Mouse (Mus musculus) stomach, embryonic 16.5 days (tissue): ENCODE data around the gene Apobec1. TPM values are rescaled to one million over a fixed set of nuclear protein-coding genes. Genes with fewer than 3 reads are reported as not detected.

Source experiments
- ATAC-seq: fragments of 200-750 bp; cut with Nextera tagmentation; 2 replicates; pipeline ENCODE4 v1.8.0; 2017; ENCODE audit warnings: moderate number of reproducible peaks, moderate TSS enrichment; ENCODE audit not compliant: insufficient read depth, low FRiP score
- H3K27ac ChIP-seq: fragments of 300-500 bp; sonication (generic); 2 replicates; pipeline ENCODE4 v1.5.1; 2014; ENCODE audit warnings: low read length
- H3K27me3 ChIP-seq: fragments of 300-500 bp; sonication (generic); 2 replicates; pipeline ENCODE4 v1.6.1; 2014; ENCODE audit warnings: low read length, control low read depth, mixed read lengths; ENCODE audit not compliant: control insufficient read depth, insufficient read depth
- H3K36me3 ChIP-seq: fragments of 300-500 bp; sonication (generic); 2 replicates; pipeline ENCODE4 v1.6.1; 2014; ENCODE audit warnings: low read length; ENCODE audit not compliant: control insufficient read depth, insufficient read depth
- H3K4me1 ChIP-seq: fragments of 300-500 bp; sonication (generic); 2 replicates; pipeline ENCODE4 v1.6.1; 2014; ENCODE audit warnings: low read length, control low read depth, mixed read lengths; ENCODE audit not compliant: control insufficient read depth, insufficient read depth
- H3K4me2 ChIP-seq: fragments of 300-500 bp; sonication (generic); 2 replicates; pipeline ENCODE4 v1.6.1; 2014; ENCODE audit warnings: low read depth, low read length, mixed read lengths
- H3K4me3 ChIP-seq: fragments of 300-500 bp; sonication (generic); replicated peaks from 2 replicates; pipeline ENCODE4 v1.5.1; 2014; ENCODE audit warnings: mild to moderate bottlenecking, low read length
- H3K9ac ChIP-seq: fragments of 300-500 bp; sonication (generic); 2 replicates; pipeline ENCODE4 v1.6.1; 2014; ENCODE audit warnings: low read length
- H3K9me3 ChIP-seq: fragments of 300-500 bp; sonication (generic); replicated peaks from 2 replicates; pipeline ENCODE4 v1.6.1; 2016; ENCODE audit warnings: low read length, control low read depth; ENCODE audit not compliant: control insufficient read depth
- WGBS: fragments of 180-500 bp; shearing (Covaris S2); extraction: QIAGEN DNeasy Blood & Tissue Kit; methylation state at CpG from one replicate; pipeline ENCODE4 v1.1.7; 2014; 5-methylcytosine and 5-hydroxymethylcytosine counted together
- polyA plus RNA-seq: library from polyadenylated mRNA; unstranded; fragments of >200 nt; fragmentation: Nextera tagmentation; extraction: Ambion mirVana; gene quantifications from 2 replicates; pipeline ENCODE4 v1.2.1, GENCODE M21; 2015

The Apobec1 gene
- polyA plus RNA-seq, 1 experiment from 2014 or later, result 6.1 TPM

DNA sequence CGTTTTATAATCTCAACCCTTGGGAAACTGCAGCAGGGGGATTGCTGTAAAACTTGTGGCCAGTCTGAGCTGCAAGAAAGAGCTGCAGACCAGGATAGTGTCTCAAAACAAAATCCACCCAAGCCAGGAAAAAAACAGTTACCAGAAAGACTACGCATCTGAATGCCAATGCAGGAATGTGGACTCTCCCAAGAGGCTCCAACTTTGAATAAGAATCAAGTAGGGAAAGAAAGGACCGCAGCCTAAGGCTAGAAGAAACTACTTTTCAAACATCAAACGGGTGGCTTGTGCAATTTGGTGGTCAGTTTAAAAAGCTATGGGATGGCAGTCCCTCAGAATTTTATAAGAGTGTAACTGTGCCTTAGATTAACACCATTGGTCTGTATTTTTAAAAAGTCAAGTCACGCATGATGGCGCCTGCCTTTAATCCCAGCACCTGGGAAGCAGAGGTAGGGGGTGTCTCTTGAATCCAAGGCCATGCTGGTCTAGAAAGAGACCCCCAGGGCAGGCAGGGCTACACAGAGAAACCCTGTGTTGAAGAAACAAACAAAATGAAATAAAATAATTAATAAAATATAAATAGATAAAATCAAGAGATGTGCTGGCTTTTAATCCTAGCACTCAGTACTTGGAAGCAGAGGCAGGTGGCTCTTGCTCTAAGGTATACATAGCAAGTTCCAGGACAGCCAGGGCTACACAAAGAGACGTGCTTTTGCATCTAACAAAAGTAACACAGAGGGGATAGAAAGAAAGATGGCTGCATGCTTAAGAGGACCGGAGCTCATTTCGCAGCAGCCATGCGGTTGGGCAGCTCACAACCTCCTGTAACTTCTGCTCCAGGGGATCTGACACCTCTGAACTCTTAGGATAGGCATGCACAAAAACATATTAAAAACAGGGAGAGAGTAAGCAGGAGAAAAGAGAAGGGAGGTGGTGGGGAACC is 6.5 kb upstream of the Apobec1 start:
- WGBS, result 80% methylated on average over 10 of the region's 10 CpGs

DNA sequence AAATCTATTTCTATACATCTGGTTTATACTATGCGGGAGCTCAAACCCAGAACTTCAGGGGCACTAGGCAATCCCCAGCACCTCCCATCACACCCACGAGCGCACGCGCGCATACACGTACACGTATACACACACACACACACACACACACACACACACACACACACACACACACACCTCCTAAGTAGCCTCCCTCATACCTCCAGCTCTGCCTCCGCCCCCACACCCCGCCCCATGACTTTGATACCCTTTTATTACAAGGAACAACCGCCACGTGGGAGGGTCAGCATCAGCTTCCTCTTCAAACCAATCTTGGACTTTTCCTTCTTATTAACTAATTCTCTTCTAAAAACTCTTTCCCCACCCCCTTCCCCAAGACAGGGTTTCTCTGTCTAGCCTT is 5.5 kb upstream of the Apobec1 start:
- no peak for ATAC-seq
- WGBS, result 86% methylated on average over 12 of the region's 12 CpGs
- H3K9ac ChIP-seq, result no peak overlapping the region

More for the DNA sequence above, 6.5 kb upstream of the Apobec1 start:
- Histone ChIP-seq H3K27ac (no peak overlapping the region), H3K9me3 (no peaks in the 10 kb centered on the region), H3K36me3 (no peaks in the 10 kb centered on the region), H3K27me3 (no peaks in the 10 kb centered on the region), H3K4me2 (no peak overlapping the region), H3K9ac (no peak overlapping the region), H3K4me1 (no peaks in the 10 kb centered on the region), H3K4me3 (no peak overlapping the region)
- no peak for ATAC-seq

DNA sequence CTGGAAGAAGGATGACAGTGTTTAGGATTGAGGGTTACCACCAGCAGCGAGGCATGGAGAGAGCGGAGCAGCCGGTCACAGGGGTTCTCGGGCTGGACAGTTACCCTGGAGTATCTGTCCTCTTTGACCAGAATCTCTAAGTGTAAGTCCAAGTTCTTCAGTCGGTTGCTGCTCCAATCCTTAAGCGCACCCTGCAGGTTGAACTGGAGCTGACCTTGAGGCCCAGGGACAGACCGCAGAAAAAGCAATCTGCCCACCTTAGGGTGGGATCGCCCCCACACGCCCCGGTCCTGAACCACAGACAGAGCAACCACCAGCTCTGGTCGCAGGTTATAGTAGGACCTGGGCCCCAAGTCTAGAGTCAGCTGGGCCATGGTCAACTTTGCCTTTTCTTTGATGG is 4.4 kb upstream of the Apobec1 start:
- WGBS, result 92% methylated on average over 11 of the region's 11 CpGs

More for the DNA sequence above, 5.5 kb upstream of the Apobec1 start:
- Histone ChIP-seq H3K4me2 (no peak overlapping the region), H3K27me3 (no peaks in the 10 kb centered on the region), H3K4me3 (no peak overlapping the region), H3K36me3 (no peaks in the 10 kb centered on the region), H3K4me1 (no peaks in the 10 kb centered on the region), H3K9me3 (no peaks in the 10 kb centered on the region), H3K27ac (no peak overlapping the region)

DNA sequence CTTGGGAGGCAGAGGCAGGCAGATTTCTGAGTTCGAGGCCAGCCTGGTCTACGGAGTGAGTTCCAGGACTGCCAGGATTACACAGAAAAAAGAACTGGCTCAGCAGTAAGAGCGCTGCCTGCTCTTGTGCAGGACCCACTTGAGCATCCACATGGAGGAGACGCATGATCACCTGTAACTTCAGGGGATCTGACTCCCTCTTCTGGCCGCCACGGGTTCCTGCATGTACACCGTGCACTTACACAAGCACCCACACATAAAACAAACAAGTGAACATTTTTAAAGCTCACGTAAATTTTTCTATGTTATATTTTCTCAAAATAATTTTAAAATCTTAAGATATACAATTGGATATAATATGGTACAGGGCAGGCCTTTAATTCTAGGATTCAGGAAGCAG is 3.2 kb upstream of the Apobec1 start:
- Histone ChIP-seq H3K9me3 (no peaks in the 10 kb centered on the region), H3K4me3 (no peak overlapping the region), H3K27me3 (no peaks in the 10 kb centered on the region), H3K36me3 (no peaks in the 10 kb centered on the region), H3K27ac (no peak overlapping the region), H3K4me1 (no peaks in the 10 kb centered on the region), H3K4me2 (no peak overlapping the region), H3K9ac (no peak overlapping the region)
- ATAC-seq, result no peak
- 90% methylated on average over 8 of the region's 8 CpGs for whole genome bisulfite sequencing

More for the DNA sequence above, 4.4 kb upstream of the Apobec1 start:
- H3K27ac ChIP-seq, result no peak overlapping the region
- no peaks in the 10 kb centered on the region for H3K27me3 ChIP-seq
- no peak for ATAC-seq
- H3K9me3 ChIP-seq, result no peaks in the 10 kb centered on the region
- no peaks in the 10 kb centered on the region for H3K4me1 ChIP-seq
- H3K4me3 ChIP-seq, result no peak overlapping the region
- no peak overlapping the region for H3K9ac ChIP-seq
- H3K36me3 ChIP-seq, result no peaks in the 10 kb centered on the region
- H3K4me2 ChIP-seq, result no peak overlapping the region

DNA sequence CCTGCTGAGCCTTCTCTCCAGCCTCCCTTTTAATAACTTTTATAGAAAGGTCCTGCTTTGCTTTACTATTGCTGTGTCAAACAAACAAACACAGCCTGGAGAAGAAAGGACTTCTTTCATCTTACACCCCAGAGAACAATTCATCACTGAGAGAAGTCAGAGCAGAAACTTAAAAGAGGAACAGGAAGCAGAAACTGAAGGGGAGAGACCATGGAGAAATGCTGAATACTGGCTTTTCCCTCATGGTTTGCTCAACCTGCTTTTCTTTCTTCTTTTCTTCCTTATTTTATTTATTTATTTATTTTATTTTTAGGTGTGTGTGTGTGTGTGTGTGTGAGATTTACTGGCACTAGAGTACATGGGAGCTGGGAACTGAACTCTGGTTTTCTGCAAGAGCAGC is 2.0 kb upstream of the Apobec1 start:
- no peak overlapping the region for H3K27ac ChIP-seq
- H3K4me1 ChIP-seq, result no peaks in the 10 kb centered on the region
- no peak overlapping the region for H3K4me2 ChIP-seq
- H3K9ac ChIP-seq, result no peak overlapping the region
- H3K36me3 ChIP-seq, result no peaks in the 10 kb centered on the region
- no peaks in the 10 kb centered on the region for H3K9me3 ChIP-seq
- no peaks in the 10 kb centered on the region for H3K27me3 ChIP-seq
- no peak overlapping the region for H3K4me3 ChIP-seq
- no peak for ATAC-seq

DNA sequence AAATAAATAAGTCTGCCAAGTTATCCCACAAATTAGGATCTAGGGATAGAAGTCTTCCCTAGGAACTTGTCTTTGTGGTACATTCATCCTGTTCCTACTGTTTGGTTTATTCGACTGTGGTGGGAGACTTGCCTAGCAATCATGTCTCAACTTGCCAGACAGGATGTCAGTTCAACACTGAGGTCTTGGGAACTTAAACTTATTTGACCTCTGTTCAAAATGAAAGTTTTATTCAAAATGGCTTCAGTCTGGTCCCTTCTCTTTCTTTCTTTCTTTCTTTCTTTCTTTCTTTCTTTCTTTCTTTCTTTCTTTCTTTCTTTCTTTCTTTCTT is 713 bp upstream of the Apobec1 start:
- H3K4me3 ChIP-seq, result peak overlapping the region; percentile 62
- no peaks in the 10 kb centered on the region for H3K27me3 ChIP-seq
- H3K4me2 ChIP-seq, result peak overlapping the region; percentile 55
- no peak for ATAC-seq
- H3K9ac ChIP-seq, result no peak overlapping the region
- no peaks in the 10 kb centered on the region for H3K36me3 ChIP-seq
- 28% methylated on average over 1 of the region's 1 CpGs for WGBS
- no peaks in the 10 kb centered on the region for H3K9me3 ChIP-seq
- H3K4me1 ChIP-seq, result 0 out of 2 replicates have a peak, but pooled peaks cover under 1% of the 10 kb centered on the region
- peak overlapping the region; percentile 83; the same call in 1 of the 2 replicates for H3K27ac ChIP-seq

DNA sequence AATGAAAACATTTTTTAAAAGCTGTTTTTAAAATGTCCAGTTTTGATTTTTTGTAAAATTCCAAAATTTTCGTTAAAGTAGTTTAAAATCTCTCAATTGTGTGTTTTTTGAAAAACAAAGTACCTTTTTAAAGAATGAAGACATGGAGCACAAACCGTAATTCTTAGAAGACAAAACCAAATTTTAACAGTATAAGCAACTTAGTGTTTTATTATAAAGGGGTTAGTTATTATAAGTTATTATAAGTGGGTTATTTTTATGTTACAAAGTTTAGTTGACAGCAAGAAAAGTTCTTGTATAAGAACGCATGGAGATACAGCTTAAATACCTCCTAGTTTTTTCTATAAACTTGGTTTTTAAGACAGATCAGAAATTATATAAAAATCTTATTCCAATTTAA is 629 bp downstream of the Apobec1 start:
- no peaks in the 10 kb centered on the region for H3K9me3 ChIP-seq
- H3K4me3 ChIP-seq, result peak overlapping the region; percentile 62
- H3K27ac ChIP-seq, result peak overlapping the region; percentile 83; the same call in 1 of the 2 replicates
- no peaks in the 10 kb centered on the region for H3K27me3 ChIP-seq
- H3K4me1 ChIP-seq, result 0 out of 2 replicates have a peak, but pooled peaks cover 2% of the 10 kb centered on the region
- peak overlapping the region; percentile 55 for H3K4me2 ChIP-seq
- H3K9ac ChIP-seq, result peak overlapping the region; percentile 79
- H3K36me3 ChIP-seq, result no peaks in the 10 kb centered on the region
- ATAC-seq, result no peak
- 83% methylated on average over 3 of the region's 3 CpGs for WGBS

DNA sequence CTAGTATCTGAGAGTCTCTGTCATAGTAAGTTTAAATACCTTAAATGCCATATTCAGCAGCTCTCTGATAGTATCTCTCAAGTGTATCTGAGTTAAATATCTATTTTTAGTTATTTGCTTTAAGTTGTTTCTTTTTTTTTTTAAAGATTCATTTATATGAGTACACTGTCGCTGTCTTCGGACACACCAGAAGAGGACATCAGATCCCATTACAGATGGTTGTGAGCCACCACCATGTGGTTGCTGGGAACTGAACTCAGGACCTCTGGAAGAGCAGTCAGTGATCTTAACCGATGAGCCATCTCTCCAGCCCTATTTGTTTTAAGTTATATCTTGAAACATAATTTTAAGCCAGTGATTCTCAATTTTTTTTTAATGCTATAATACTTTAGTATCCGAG is 1.2 kb downstream of the Apobec1 start:
- 0 out of 2 replicates have a peak, but pooled peaks cover 2% of the 10 kb centered on the region for H3K4me1 ChIP-seq
- H3K27me3 ChIP-seq, result no peaks in the 10 kb centered on the region
- no peak overlapping the region for H3K4me2 ChIP-seq
- no peak overlapping the region for H3K9ac ChIP-seq
- WGBS, result 85% methylated on average over 4 of the region's 4 CpGs
- ATAC-seq, result no peak
- no peaks in the 10 kb centered on the region for H3K36me3 ChIP-seq
- H3K9me3 ChIP-seq, result no peaks in the 10 kb centered on the region
- no peak overlapping the region for H3K4me3 ChIP-seq
- H3K27ac ChIP-seq, result no peak overlapping the region

DNA sequence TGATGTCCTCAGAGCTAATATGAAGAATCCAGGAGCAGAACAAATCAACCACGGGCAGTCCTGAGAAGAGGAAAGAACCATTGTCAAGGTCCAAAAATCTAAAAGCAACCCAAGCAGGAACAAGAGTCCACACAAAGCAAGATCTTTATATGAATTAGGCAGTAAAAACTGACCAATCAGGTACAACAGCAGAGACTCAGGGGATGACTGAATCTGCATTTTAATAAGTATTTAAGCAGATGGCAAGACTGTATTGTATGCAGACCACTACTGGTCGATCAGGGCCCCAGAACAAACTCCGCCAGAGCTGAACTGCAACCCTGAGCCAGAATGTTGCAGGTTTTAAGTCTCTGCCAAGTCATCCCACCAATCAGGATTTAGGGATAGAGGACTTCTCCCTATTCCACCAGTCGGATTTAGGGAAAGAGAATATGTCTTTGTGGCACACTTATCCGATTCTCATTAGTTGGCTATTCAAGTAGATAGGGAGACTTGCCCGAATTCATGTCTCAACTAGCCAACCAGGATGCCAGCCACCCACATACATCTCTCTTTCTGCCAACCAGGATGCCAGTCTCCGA is 2.1 kb downstream of the Apobec1 start:
- no peak overlapping the region for H3K4me2 ChIP-seq
- H3K9ac ChIP-seq, result no peak overlapping the region
- H3K9me3 ChIP-seq, result no peaks in the 10 kb centered on the region
- 84% methylated on average over 7 of the region's 7 CpGs for WGBS
- no peak for ATAC-seq
- 0 out of 2 replicates have a peak, but pooled peaks cover 2% of the 10 kb centered on the region for H3K4me1 ChIP-seq
- H3K36me3 ChIP-seq, result no peaks in the 10 kb centered on the region
- H3K27ac ChIP-seq, result no peak overlapping the region
- no peak overlapping the region for H3K4me3 ChIP-seq
- H3K27me3 ChIP-seq, result no peaks in the 10 kb centered on the region
